Mouse (Mus musculus): Measurements from ENCODE around the gene Plekhg3.

DNA sequence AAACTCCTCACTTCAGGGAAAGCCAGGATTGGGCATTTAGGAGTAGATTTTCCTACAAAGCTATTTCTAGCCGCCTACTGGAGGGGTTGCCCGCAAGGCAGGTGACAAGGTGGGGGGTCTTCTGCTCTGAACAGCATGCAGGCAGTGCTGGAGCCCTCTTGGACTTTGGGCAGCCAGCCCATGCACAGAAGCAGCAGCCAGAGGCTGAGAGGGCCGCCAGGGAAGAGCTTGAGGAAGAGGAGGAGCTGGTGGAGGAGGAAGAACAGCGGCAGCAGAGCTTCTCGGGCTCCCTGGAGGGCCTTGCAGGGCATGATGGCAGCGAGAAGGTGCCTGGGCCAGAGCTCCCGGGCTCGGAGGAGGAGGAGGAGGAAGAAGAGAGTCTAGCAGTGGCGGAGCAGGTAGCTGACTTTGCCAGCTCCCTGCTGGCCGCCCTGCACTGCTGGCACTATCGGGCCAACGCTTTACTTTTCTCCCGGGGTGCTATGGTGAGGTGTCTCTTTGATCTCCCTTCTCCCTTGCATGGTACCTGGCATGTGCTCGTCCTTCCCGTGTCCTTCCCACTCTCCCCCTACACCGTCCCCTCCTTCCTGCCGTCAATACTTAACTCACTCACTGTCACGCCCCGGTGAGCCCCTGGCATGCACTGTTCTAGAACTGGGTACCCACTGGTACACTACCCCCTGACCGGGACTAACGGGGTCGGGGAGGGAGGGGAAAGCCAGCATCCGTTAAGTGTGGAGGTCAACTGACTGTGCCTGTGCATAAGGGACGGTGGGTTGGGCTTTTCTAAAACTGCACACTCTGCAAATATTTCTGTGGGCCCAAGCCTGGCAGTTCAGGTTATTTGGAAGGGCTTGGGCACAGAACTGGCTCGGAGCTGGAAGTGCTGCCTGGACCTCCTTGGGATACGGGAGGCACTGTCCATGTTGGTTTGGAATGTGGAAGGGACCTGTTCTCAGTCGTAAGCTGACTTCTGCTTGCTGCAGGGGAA, 41.9 kb downstream of the Plekhg3 start:
- TF ChIP-seq POLR2A (IDR thresholded peaks at IDR 0.05; ENCODE audit: insufficient read depth, low read length), result no peak
- no peak for TF ChIP-seq CTCF (IDR thresholded peaks at IDR 0.05; ENCODE audit: low read depth, low read length)
- no peak for TF ChIP-seq EP300 (IDR thresholded peaks at IDR 0.05; ENCODE audit: insufficient read depth, low read depth, low read length)
